Mouse (Mus musculus): ENCODE data around the gene Pkp4. TPM values are rescaled to one million over a fixed set of nuclear protein-coding genes. Genes with fewer than 3 reads are reported as not detected.

Pkp4 gene
- polyA plus RNA-seq, 1 experiment from 2014 or later = 31.6 TPM

DNA sequence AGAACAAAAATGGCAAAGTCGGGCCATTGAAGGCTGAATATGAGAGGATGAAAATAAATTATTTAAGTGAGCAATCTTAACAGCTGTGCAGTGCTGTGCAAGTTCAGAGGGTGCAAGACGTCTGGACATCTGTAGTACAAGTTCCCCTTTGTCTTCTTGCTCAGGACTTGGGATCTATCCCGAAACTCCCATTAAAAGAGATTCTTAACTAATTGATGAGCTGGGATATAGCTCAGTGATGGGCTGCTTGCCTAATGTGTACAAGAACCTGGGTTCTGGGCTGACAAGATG, 84.4 kb downstream of the Pkp4 start:
- Histone ChIP-seq H3K27ac (replicated peaks; ENCODE audit: low read depth, low read length) (no peak overlapping the region), H3K27me3 (replicated peaks; ENCODE audit: control insufficient read depth, insufficient read depth, low read length) (no peaks in the 10 kb centered on the region), H3K9me3 (ENCODE audit: control insufficient read depth, low read length) (no peaks in the 10 kb centered on the region), H3K4me1 (ENCODE audit: control insufficient read depth, insufficient read depth, low read length) (no peaks in the 10 kb centered on the region), H3K36me3 (ENCODE audit: control insufficient read depth, insufficient read depth, low read length) (0 out of 2 replicates have a peak, but pooled peaks cover 5% of the 10 kb centered on the region), H3K4me2 (ENCODE audit: low read depth, low read length) (no peak overlapping the region), H3K4me3 (ENCODE audit: low read depth, low read length) (no peak overlapping the region), H3K9ac (ENCODE audit: low read depth, low read length) (no peak overlapping the region)
- DNase-seq (ENCODE audit: low spot score) (no peak), ATAC-seq (ENCODE audit: low read depth) (no peak)
- WGBS = 81% methylated on average over 3 of the region's 3 CpGs

DNA sequence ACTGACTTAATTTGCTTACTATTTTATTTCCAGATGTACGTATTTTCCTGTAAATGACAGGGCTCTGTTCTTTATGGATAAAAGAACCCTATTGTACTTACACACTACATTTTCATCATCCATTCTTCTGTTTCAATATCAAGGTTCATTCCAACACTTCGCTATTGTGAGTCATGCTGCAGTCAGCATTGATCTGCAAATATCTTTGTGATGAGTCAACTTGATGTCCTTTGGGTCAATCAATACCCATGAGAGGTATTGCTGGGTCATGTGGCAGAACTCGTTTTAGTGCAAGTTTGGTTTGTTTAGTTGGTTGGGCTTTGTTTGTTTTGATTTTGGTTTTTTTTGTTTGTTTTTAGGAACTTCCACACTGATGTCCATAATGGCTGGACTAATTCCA, 88.2 kb downstream of the Pkp4 start:
- H3K9ac ChIP-seq (ENCODE audit: low read depth, low read length) = no peak overlapping the region
- H3K4me2 ChIP-seq (ENCODE audit: low read depth, low read length) = no peak overlapping the region
- no peak for DNase-seq (ENCODE audit: low spot score)
- no peaks in the 10 kb centered on the region for H3K27me3 ChIP-seq (replicated peaks; ENCODE audit: control insufficient read depth, insufficient read depth, low read length)
- no peak overlapping the region for H3K4me3 ChIP-seq (ENCODE audit: low read depth, low read length)
- H3K4me1 ChIP-seq (ENCODE audit: control insufficient read depth, insufficient read depth, low read length) = no peaks in the 10 kb centered on the region
- H3K36me3 ChIP-seq (ENCODE audit: control insufficient read depth, insufficient read depth, low read length) = no peaks in the 10 kb centered on the region
- no peak for ATAC-seq (ENCODE audit: low read depth)
- 77% methylated on average over 3 of the region's 3 CpGs for WGBS
- no peak overlapping the region for H3K27ac ChIP-seq (replicated peaks; ENCODE audit: low read depth, low read length)
- H3K9me3 ChIP-seq (ENCODE audit: control insufficient read depth, low read length) = no peaks in the 10 kb centered on the region

DNA sequence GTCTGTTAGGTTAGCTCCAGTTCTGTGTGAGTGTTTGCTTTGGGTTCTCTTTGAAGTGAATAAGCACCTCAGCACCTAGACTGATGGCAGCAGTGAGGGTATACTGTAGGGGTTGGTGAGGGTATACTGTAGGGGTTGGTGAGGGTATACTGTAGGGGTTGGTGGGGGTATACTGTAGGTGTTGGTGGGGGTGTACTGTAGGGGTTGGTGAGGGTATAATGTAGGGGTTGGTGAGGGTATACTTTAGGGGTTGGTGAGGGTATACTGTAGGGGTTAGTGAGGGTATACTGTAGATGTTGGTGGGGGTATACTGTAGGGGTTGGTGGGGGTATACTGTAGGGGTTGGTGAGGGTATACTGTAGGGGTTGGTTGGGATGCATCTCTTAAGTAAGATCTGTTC, 92.2 kb downstream of the Pkp4 start:
- no peaks in the 10 kb centered on the region for H3K9me3 ChIP-seq (ENCODE audit: control insufficient read depth, low read length)
- ATAC-seq (ENCODE audit: low read depth) (no peak), DNase-seq (ENCODE audit: low spot score) (no peak)
- H3K27ac ChIP-seq (replicated peaks; ENCODE audit: low read depth, low read length) = no peak overlapping the region
- H3K27me3 ChIP-seq (replicated peaks; ENCODE audit: control insufficient read depth, insufficient read depth, low read length) = no peaks in the 10 kb centered on the region
- H3K4me3 ChIP-seq (ENCODE audit: low read depth, low read length) = no peak overlapping the region
- no peaks in the 10 kb centered on the region for H3K36me3 ChIP-seq (ENCODE audit: control insufficient read depth, insufficient read depth, low read length)
- H3K4me2 ChIP-seq (ENCODE audit: low read depth, low read length) = no peak overlapping the region
- no peaks in the 10 kb centered on the region for H3K4me1 ChIP-seq (ENCODE audit: control insufficient read depth, insufficient read depth, low read length)
- no peak overlapping the region for H3K9ac ChIP-seq (ENCODE audit: low read depth, low read length)

DNA sequence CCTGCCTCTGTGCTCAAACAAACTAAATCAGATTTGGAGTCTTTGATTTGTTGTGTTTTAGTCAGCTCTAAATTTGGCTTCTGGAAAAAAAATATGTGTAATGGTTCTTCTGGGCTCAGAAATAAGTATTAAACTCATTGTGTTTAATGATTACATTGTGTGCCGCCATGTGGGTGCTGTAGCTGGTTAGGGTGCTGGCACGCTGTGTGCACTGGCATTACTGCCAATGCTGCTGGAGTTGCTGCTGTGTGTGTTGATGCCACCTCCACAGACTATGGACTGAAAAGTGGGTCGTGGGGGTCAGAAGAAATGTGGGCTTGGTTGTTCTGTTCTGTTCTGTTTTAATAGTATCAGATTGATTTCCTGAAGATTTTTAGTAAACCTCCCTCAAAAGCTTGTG, 92.8 kb downstream of the Pkp4 start:
- no peaks in the 10 kb centered on the region for H3K4me1 ChIP-seq (ENCODE audit: control insufficient read depth, insufficient read depth, low read length)
- no peaks in the 10 kb centered on the region for H3K9me3 ChIP-seq (ENCODE audit: control insufficient read depth, low read length)
- WGBS = 95% methylated on average over 3 of the region's 3 CpGs
- H3K4me3 ChIP-seq (ENCODE audit: low read depth, low read length) = no peak overlapping the region
- no peak for DNase-seq (ENCODE audit: low spot score)
- no peaks in the 10 kb centered on the region for H3K36me3 ChIP-seq (ENCODE audit: control insufficient read depth, insufficient read depth, low read length)
- H3K27me3 ChIP-seq (replicated peaks; ENCODE audit: control insufficient read depth, insufficient read depth, low read length) = no peaks in the 10 kb centered on the region
- no peak overlapping the region for H3K4me2 ChIP-seq (ENCODE audit: low read depth, low read length)
- ATAC-seq (ENCODE audit: low read depth) = no peak
- no peak overlapping the region for H3K9ac ChIP-seq (ENCODE audit: low read depth, low read length)
- no peak overlapping the region for H3K27ac ChIP-seq (replicated peaks; ENCODE audit: low read depth, low read length)

DNA sequence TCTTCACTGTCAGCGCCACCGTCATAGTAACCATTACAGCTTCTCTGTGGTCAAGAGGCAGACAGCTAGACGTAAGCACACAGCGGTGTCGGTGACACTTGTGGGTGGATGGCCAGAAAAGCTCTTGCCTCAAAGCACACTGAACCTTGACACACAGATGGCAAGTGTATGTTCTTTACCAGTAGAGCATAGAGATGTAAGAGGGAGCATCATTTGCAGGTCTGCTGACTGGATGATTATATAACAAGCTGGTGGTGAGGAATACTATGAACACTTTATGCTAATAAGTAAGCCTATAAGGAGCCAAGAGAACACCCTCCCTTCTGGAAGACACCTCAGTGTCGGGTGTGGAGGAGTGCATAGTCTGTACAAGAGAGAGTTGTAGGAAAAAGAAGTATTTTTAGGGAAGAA, 98.2 kb downstream of the Pkp4 start:
- Histone ChIP-seq H3K4me1 (ENCODE audit: control insufficient read depth, insufficient read depth, low read length) (no peaks in the 10 kb centered on the region), H3K27me3 (replicated peaks; ENCODE audit: control insufficient read depth, insufficient read depth, low read length) (no peaks in the 10 kb centered on the region), H3K4me2 (ENCODE audit: low read depth, low read length) (no peak overlapping the region), H3K9ac (ENCODE audit: low read depth, low read length) (no peak overlapping the region), H3K27ac (replicated peaks; ENCODE audit: low read depth, low read length) (no peak overlapping the region), H3K4me3 (ENCODE audit: low read depth, low read length) (no peak overlapping the region), H3K36me3 (ENCODE audit: control insufficient read depth, insufficient read depth, low read length) (no peaks in the 10 kb centered on the region), H3K9me3 (ENCODE audit: control insufficient read depth, low read length) (no peaks in the 10 kb centered on the region)
- WGBS = 79% methylated on average over 6 of the region's 6 CpGs
- no peak for DNase-seq (ENCODE audit: low spot score)
- no peak for ATAC-seq (ENCODE audit: low read depth)

DNA sequence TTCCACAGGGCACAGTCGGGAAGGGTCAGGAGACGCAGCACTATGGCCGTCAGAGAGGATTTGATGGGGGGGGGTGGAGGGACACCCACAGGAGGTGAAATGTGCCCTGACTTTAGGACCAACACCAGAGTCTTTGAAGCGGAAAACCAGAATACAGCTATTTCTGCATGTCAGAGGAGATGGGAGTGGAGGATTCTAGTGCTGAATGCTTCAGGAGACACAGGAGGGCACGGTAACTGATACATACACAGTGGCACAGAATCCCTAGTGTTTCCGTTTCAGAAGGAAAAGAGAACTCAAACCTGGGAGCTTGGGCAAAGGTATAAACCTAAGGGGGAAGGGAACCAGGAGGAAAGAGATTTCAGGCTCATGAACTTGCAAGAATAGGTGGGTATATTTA, 98.7 kb downstream of the Pkp4 start:
- H3K4me2 ChIP-seq (ENCODE audit: low read depth, low read length) = no peak overlapping the region
- H3K27ac ChIP-seq (replicated peaks; ENCODE audit: low read depth, low read length) = no peak overlapping the region
- H3K4me3 ChIP-seq (ENCODE audit: low read depth, low read length) = no peak overlapping the region
- ATAC-seq (ENCODE audit: low read depth) = no peak
- no peaks in the 10 kb centered on the region for H3K27me3 ChIP-seq (replicated peaks; ENCODE audit: control insufficient read depth, insufficient read depth, low read length)
- DNase-seq (ENCODE audit: low spot score) = no peak
- H3K9ac ChIP-seq (ENCODE audit: low read depth, low read length) = no peak overlapping the region
- WGBS = 78% methylated on average over 6 of the region's 6 CpGs
- no peaks in the 10 kb centered on the region for H3K4me1 ChIP-seq (ENCODE audit: control insufficient read depth, insufficient read depth, low read length)
- H3K36me3 ChIP-seq (ENCODE audit: control insufficient read depth, insufficient read depth, low read length) = no peaks in the 10 kb centered on the region
- H3K9me3 ChIP-seq (ENCODE audit: control insufficient read depth, low read length) = no peaks in the 10 kb centered on the region

DNA sequence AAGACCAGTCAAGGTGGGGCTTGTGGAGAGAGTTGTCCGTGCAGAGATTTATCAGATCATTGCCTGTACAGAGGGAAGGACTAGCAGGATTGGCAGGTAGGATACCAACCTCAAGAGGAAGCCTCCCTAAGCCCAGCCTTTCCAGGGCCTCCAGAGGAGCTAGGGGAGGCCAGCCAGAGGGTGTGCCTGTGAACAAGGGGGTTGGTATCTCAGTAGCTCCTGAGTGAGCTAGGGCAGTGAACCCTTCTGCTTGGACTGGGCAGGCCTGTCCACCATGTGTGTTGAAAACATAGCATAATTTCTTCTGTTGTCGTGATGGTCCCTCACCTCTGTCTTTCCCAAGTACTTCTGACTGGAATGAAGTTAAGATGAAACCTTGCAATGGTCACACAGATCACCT, 100.6 kb downstream of the Pkp4 start:
- Histone ChIP-seq H3K4me2 (ENCODE audit: low read depth, low read length) (no peak overlapping the region), H3K4me3 (ENCODE audit: low read depth, low read length) (no peak overlapping the region), H3K27me3 (replicated peaks; ENCODE audit: control insufficient read depth, insufficient read depth, low read length) (no peaks in the 10 kb centered on the region), H3K4me1 (ENCODE audit: control insufficient read depth, insufficient read depth, low read length) (no peaks in the 10 kb centered on the region), H3K9me3 (ENCODE audit: control insufficient read depth, low read length) (no peaks in the 10 kb centered on the region), H3K27ac (replicated peaks; ENCODE audit: low read depth, low read length) (no peak overlapping the region), H3K9ac (ENCODE audit: low read depth, low read length) (no peak overlapping the region), H3K36me3 (ENCODE audit: control insufficient read depth, insufficient read depth, low read length) (no peaks in the 10 kb centered on the region)
- ATAC-seq (ENCODE audit: low read depth) (no peak), DNase-seq (ENCODE audit: low spot score) (no peak)
- WGBS = 75% methylated on average over 2 of the region's 2 CpGs

DNA sequence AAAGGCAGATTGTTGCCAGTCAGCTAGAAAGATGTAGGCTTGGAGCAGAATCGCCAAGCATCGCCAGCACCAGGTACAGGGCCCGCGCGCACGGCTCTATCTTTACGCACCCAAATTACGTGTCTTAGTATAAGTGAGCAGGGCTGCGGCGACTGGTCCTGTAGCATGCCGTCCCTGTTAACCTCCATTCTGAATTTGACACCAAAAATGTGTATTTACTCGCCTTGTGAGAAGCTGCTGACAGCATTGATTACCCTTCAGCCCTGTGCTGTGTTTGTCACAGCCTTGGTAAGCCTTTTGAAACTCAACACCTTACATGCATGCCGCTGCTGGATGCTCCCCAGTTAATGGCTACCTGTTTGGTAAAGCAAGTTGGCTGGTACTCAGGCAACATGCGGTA, 105.8 kb downstream of the Pkp4 start:
- Histone ChIP-seq H3K27ac (replicated peaks; ENCODE audit: low read depth, low read length) (no peak overlapping the region), H3K9me3 (ENCODE audit: control insufficient read depth, low read length) (no peaks in the 10 kb centered on the region), H3K4me1 (ENCODE audit: control insufficient read depth, insufficient read depth, low read length) (peaks cover 5% of the 10 kb centered on the region; the same call in 1 of the 2 replicates), H3K36me3 (ENCODE audit: control insufficient read depth, insufficient read depth, low read length) (no peaks in the 10 kb centered on the region), H3K4me2 (ENCODE audit: low read depth, low read length) (no peak overlapping the region), H3K27me3 (replicated peaks; ENCODE audit: control insufficient read depth, insufficient read depth, low read length) (no peaks in the 10 kb centered on the region), H3K9ac (ENCODE audit: low read depth, low read length) (no peak overlapping the region), H3K4me3 (ENCODE audit: low read depth, low read length) (no peak overlapping the region)
- DNase-seq (ENCODE audit: low spot score) (no peak), ATAC-seq (ENCODE audit: low read depth) (no peak)
- 76% methylated on average over 14 of the region's 14 CpGs for WGBS

DNA sequence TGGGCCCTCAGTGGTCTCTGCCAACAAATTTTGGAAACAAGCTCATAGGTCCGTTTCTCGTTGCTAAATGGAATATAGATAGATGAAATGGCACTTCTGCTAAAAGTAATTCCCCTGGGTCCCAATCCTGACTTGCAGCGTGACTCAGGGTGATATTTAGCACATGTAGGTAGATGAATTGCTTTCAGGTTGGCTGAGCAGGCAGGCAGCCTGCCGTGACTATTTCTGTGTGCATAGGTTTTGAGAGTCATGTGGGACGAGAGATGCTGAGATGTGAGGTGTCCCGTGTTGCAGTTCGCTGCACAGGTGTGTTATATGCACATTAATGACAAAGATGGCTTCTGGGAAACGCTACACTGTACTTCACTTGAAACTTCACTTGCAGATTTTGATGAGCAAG, 111.2 kb downstream of the Pkp4 start:
- no peak overlapping the region for H3K9ac ChIP-seq (ENCODE audit: low read depth, low read length)
- H3K27me3 ChIP-seq (replicated peaks; ENCODE audit: control insufficient read depth, insufficient read depth, low read length) = no peaks in the 10 kb centered on the region
- ATAC-seq (ENCODE audit: low read depth) = no peak

More for the DNA sequence above, 111.2 kb downstream of the Pkp4 start:
- H3K9me3 ChIP-seq (ENCODE audit: control insufficient read depth, low read length) = no peaks in the 10 kb centered on the region
- H3K27ac ChIP-seq (replicated peaks; ENCODE audit: low read depth, low read length) = no peak overlapping the region
- peaks cover 5% of the 10 kb centered on the region; the same call in 1 of the 2 replicates for H3K4me1 ChIP-seq (ENCODE audit: control insufficient read depth, insufficient read depth, low read length)
- 0 out of 2 replicates have a peak, but pooled peaks cover 1% of the 10 kb centered on the region for H3K36me3 ChIP-seq (ENCODE audit: control insufficient read depth, insufficient read depth, low read length)
- 77% methylated on average over 8 of the region's 8 CpGs for WGBS
- no peak for DNase-seq (ENCODE audit: low spot score)
- no peak overlapping the region for H3K4me2 ChIP-seq (ENCODE audit: low read depth, low read length)
- no peak overlapping the region for H3K4me3 ChIP-seq (ENCODE audit: low read depth, low read length)

All from embryonic facial prominence, embryonic 14.5 days (tissue).